Mouse (Mus musculus): ENCODE results near the gene Trhr2. TPM values are rescaled to one million over a fixed set of nuclear protein-coding genes. Genes with fewer than 3 reads are reported as not detected.

The Trhr2 gene
- polyA plus RNA-seq, 1 experiment from 2014 or later: not detected

DNA sequence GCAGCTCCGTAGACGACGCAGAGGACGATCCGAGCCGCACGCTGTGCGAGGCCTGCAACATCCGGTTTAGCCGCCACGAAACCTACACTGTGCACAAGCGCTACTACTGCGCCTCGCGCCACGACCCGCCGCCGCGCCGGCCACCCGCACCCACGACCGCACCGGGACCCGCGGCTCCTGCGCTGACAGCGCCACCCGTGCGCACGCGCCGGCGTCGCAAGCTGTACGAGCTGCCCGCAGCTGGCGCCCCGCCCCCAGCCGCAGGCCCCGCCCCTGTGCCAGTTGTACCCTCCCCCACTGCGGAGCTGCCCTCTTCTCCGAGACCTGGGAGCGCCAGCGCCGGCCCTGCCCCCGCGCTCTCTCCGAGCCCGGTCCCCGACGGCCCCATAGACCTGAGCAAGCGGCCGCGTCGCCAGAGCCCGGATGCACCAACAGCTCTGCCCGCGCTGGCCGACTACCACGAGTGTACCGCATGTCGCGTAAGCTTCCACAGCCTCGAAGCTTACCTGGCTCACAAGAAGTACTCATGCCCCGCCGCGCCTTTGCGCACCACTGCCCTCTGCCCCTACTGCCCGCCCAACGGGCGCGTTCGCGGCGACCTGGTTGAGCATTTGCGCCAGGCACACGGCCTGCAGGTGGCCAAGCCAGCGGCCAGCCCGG is 24.2 kb downstream of the Trhr2 start:
- no peak overlapping the region for H3K27ac ChIP-seq (replicated peaks in 1 of 2; ENCODE audit: control insufficient read depth in 1 of 2, insufficient read depth in 1 of 2, low read depth in 2 of 2, low read length in 2 of 2)
- peak overlapping the region; percentile 55; the same call in 1 of the 2 replicates for H3K9ac ChIP-seq (ENCODE audit: low read length)
- H3K4me1 ChIP-seq (ENCODE audit: control insufficient read depth in 2 of 2, insufficient read depth in 2 of 2, low read length in 2 of 2): peaks cover 4 to 10% of the 10 kb centered on the region in 2 experiments; a peak in 3 of 4 replicates
- H3K4me2 ChIP-seq (ENCODE audit: low read length): peak overlapping the region; percentile 69
- peaks cover 76% of the 10 kb centered on the region for H3K36me3 ChIP-seq (ENCODE audit: control insufficient read depth, insufficient read depth, low read length)
- 36% methylated on average over 78 of the region's 81 CpGs for WGBS
- no peaks in the 10 kb centered on the region for H3K9me3 ChIP-seq (ENCODE audit: control insufficient read depth, low read length)
- H3K4me3 ChIP-seq (ENCODE audit: control insufficient read depth in 1 of 2, insufficient read depth in 1 of 2, low read depth in 1 of 2, low read length in 2 of 2): peak overlapping the region; percentile 37 to 49
- no peak for ATAC-seq (ENCODE audit: insufficient number of reproducible peaks, insufficient read depth, low FRiP score, low read depth)
- no peaks in the 10 kb centered on the region for H3K27me3 ChIP-seq (ENCODE audit: control insufficient read depth, insufficient read depth, low read length)

DNA sequence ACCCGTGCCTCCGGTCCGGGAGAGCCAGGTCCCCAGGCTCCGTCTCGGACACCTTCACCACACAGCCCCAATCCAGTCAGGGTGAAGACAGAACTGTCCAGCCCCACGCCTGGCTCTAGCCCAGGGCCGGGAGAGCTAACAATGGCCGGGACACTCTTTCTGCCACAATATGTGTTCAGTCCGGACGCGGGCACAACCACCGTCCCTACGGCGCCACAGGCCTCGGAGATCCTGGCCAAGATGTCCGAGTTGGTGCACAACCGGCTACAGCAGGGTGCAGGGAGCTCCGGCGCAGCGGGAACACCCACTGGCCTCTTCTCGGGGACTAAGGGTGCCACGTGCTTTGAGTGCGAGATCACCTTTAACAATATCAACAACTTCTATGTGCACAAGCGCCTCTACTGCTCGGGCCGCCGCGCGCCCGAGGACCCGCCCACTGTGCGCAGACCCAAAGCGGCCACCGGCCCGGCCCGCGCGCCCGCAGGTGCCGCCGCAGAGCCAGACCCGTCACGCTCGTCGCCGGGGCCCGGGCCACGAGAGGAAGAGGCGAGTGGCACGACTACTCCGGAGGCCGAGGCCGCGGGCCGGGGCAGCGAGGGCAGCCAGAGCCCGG is 24.8 kb downstream of the Trhr2 start:
- Histone ChIP-seq H3K4me2 (ENCODE audit: low read length) (peak overlapping the region; percentile 69), H3K27me3 (ENCODE audit: control insufficient read depth, insufficient read depth, low read length) (no peaks in the 10 kb centered on the region), H3K4me1 (ENCODE audit: control insufficient read depth in 2 of 2, insufficient read depth in 2 of 2, low read length in 2 of 2) (peaks cover 10 to 16% of the 10 kb centered on the region in 2 experiments), H3K36me3 (ENCODE audit: control insufficient read depth, insufficient read depth, low read length) (peaks cover 76% of the 10 kb centered on the region), H3K4me3 (ENCODE audit: control insufficient read depth in 1 of 2, insufficient read depth in 1 of 2, low read depth in 1 of 2, low read length in 2 of 2) (peak overlapping the region; percentile 37 to 49), H3K9me3 (ENCODE audit: control insufficient read depth, low read length) (no peaks in the 10 kb centered on the region), H3K27ac (replicated peaks in 1 of 2; ENCODE audit: control insufficient read depth in 1 of 2, insufficient read depth in 1 of 2, low read depth in 2 of 2, low read length in 2 of 2) (no peak overlapping the region), H3K9ac (ENCODE audit: low read length) (peak overlapping the region; percentile 55; the same call in 1 of the 2 replicates)
- ATAC-seq (ENCODE audit: insufficient number of reproducible peaks, insufficient read depth, low FRiP score, low read depth): no peak
- 52% methylated on average over 55 of the region's 57 CpGs for WGBS

DNA sequence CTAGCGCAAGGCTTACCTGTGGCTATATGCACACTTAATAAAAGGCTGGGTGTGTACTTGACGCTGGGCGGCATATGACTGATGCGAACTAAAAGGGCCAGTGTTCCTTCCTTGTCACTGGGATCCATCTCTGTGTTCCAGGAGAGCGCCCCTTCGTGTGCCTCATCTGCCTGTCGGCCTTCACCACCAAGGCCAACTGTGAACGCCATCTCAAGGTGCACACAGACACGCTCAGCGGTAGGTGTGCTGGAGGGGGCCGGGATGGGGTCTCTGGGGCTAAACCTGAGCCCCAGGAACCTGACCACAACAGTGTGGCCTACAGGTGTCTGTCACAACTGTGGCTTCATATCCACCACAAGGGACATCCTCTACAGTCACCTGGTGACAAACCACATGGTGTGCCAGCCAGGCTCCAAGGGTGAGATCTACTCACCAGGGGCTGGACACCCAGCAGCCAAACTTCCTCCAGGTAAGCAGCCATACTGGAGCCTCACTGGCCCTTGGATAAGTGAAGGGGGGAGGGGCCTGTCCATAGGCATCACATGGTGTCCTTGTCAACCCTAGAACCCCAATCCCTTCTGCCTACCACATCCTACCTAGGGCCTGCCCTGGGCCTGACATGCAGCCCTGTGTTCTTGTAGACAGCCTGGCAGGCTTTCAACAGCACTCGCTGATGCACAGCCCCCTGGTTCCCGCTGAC is 25.6 kb downstream of the Trhr2 start:
- H3K4me3 ChIP-seq (ENCODE audit: control insufficient read depth in 1 of 2, insufficient read depth in 1 of 2, low read depth in 1 of 2, low read length in 2 of 2): no peak overlapping the region
- H3K27me3 ChIP-seq (ENCODE audit: control insufficient read depth, insufficient read depth, low read length): no peaks in the 10 kb centered on the region
- H3K9ac ChIP-seq (ENCODE audit: low read length): no peak overlapping the region
- 90% methylated on average over 13 of the region's 13 CpGs for WGBS
- H3K36me3 ChIP-seq (ENCODE audit: control insufficient read depth, insufficient read depth, low read length): peaks cover 80% of the 10 kb centered on the region
- H3K27ac ChIP-seq (replicated peaks in 1 of 2; ENCODE audit: control insufficient read depth in 1 of 2, insufficient read depth in 1 of 2, low read depth in 2 of 2, low read length in 2 of 2): no peak overlapping the region
- H3K4me2 ChIP-seq (ENCODE audit: low read length): no peak overlapping the region
- no peak for ATAC-seq (ENCODE audit: insufficient number of reproducible peaks, insufficient read depth, low FRiP score, low read depth)
- no peaks in the 10 kb centered on the region for H3K9me3 ChIP-seq (ENCODE audit: control insufficient read depth, low read length)
- peaks cover 18 to 24% of the 10 kb centered on the region in 2 experiments for H3K4me1 ChIP-seq (ENCODE audit: control insufficient read depth in 2 of 2, insufficient read depth in 2 of 2, low read length in 2 of 2)

DNA sequence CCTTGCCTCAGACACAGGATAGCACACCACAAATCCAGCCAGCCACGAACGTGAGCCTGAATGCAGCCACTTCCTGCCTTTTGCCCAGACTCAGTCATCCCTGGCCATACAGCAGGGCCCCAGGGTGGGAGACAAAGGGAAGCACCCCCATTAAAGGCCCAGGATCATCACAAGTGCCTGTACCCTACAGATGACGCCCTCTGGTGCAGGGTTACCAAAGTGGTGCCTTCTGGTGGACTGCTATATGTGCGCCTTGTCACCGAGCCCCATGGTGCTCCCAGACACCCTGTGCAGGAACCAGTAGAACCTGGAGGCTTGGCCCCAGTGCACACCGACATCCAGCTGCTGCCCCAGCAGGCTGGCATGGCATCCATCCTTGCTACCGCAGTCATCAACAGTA is 27.0 kb downstream of the Trhr2 start:
- H3K27ac ChIP-seq (replicated peaks in 1 of 2; ENCODE audit: control insufficient read depth in 1 of 2, insufficient read depth in 1 of 2, low read depth in 2 of 2, low read length in 2 of 2): no peak overlapping the region
- H3K9ac ChIP-seq (ENCODE audit: low read length): no peak overlapping the region
- no peaks in the 10 kb centered on the region for H3K9me3 ChIP-seq (ENCODE audit: control insufficient read depth, low read length)
- H3K27me3 ChIP-seq (ENCODE audit: control insufficient read depth, insufficient read depth, low read length): no peaks in the 10 kb centered on the region
- whole genome bisulfite sequencing: 92% methylated on average over 7 of the region's 7 CpGs
- peaks cover 30 to 38% of the 10 kb centered on the region in 2 experiments for H3K4me1 ChIP-seq (ENCODE audit: control insufficient read depth in 2 of 2, insufficient read depth in 2 of 2, low read length in 2 of 2)
- no peak for ATAC-seq (ENCODE audit: insufficient number of reproducible peaks, insufficient read depth, low FRiP score, low read depth)
- H3K4me3 ChIP-seq (ENCODE audit: control insufficient read depth in 1 of 2, insufficient read depth in 1 of 2, low read depth in 1 of 2, low read length in 2 of 2): no peak overlapping the region
- H3K4me2 ChIP-seq (ENCODE audit: low read length): no peak overlapping the region
- H3K36me3 ChIP-seq (ENCODE audit: control insufficient read depth, insufficient read depth, low read length): peaks cover 75% of the 10 kb centered on the region

DNA sequence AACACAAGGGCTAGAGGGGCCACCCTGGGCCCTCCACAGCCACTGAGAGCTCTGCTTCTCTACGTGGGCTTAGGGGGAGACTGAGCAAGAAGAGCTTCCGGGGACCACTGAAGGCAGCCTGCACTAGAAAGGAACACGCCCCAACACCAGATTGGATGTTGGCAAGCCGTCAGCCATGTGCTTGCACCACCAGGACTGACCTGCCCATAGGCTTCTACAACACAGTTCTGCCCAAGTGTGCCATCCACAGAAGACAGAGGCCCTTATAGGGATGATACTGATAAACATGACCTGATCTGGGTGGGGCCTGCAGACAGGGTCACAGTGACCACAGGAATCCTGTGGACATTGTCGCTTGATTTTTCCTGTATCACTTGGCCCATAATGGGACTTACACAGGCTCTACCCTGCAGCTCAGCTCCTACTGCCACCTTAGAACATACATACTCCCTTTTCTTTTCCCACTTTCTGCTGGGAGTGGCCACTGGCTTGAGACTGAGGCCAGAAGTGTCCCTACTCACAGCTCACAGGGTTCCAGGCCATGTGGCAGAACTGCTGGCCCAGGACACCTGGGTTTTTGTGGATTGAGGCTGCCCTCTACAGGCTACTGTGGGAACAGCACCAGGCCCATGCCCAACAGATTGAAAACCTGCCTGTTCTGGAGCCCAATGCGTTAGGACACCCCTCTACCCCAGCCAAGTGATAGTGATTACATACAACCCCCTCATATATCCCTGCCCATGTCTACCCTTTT is 27.6 kb downstream of the Trhr2 start:
- no peak for ATAC-seq (ENCODE audit: insufficient number of reproducible peaks, insufficient read depth, low FRiP score, low read depth)
- Histone ChIP-seq H3K27ac (replicated peaks in 1 of 2; ENCODE audit: control insufficient read depth in 1 of 2, insufficient read depth in 1 of 2, low read depth in 2 of 2, low read length in 2 of 2) (peak overlapping the region in 1 of 2 experiments; percentile 19; a peak in 1 of 4 replicates), H3K36me3 (ENCODE audit: control insufficient read depth, insufficient read depth, low read length) (peaks cover 73% of the 10 kb centered on the region), H3K9me3 (ENCODE audit: control insufficient read depth, low read length) (no peaks in the 10 kb centered on the region), H3K4me2 (ENCODE audit: low read length) (no peak overlapping the region), H3K27me3 (ENCODE audit: control insufficient read depth, insufficient read depth, low read length) (no peaks in the 10 kb centered on the region), H3K4me1 (ENCODE audit: control insufficient read depth in 2 of 2, insufficient read depth in 2 of 2, low read length in 2 of 2) (peaks cover 30 to 44% of the 10 kb centered on the region in 2 experiments), H3K4me3 (ENCODE audit: control insufficient read depth in 1 of 2, insufficient read depth in 1 of 2, low read depth in 1 of 2, low read length in 2 of 2) (no peak overlapping the region), H3K9ac (ENCODE audit: low read length) (no peak overlapping the region)
- WGBS: 68% methylated on average over 6 of the region's 6 CpGs

DNA sequence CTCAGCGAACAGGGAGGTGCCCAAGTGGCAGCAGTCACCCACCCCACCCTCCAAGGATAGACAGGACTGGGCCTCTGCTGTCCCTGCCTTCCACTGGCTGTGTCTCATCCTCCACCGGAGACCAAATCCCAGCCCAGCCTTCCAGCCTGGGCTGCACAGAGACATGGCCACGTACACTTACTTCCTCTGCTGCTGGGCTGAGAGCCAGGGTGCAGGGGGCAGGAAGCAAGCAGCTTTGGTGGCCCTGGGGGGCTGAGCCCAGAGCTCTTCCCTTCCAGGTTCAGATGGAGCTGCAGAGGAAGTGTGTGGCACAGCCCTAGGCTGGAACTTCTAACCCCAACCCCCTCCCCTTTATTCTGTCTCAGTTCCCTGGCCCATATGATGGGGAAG is 29.4 kb downstream of the Trhr2 start:
- no peaks in the 10 kb centered on the region for H3K27me3 ChIP-seq (ENCODE audit: control insufficient read depth, insufficient read depth, low read length)
- ATAC-seq (ENCODE audit: insufficient number of reproducible peaks, insufficient read depth, low FRiP score, low read depth): 0 out of 2 replicates have a peak, but pooled peaks have one; percentile 22
- peak overlapping the region; percentile 72 to 75 for H3K27ac ChIP-seq (replicated peaks in 1 of 2; ENCODE audit: control insufficient read depth in 1 of 2, insufficient read depth in 1 of 2, low read depth in 2 of 2, low read length in 2 of 2)
- WGBS: 44% methylated on average over 3 of the region's 3 CpGs
- H3K4me2 ChIP-seq (ENCODE audit: low read length): no peak overlapping the region
- H3K4me3 ChIP-seq (ENCODE audit: control insufficient read depth in 1 of 2, insufficient read depth in 1 of 2, low read depth in 1 of 2, low read length in 2 of 2): no peak overlapping the region
- H3K4me1 ChIP-seq (ENCODE audit: control insufficient read depth in 2 of 2, insufficient read depth in 2 of 2, low read length in 2 of 2): peaks cover 39 to 53% of the 10 kb centered on the region in 2 experiments
- peak overlapping the region; percentile 58; the same call in 1 of the 2 replicates for H3K9ac ChIP-seq (ENCODE audit: low read length)
- no peaks in the 10 kb centered on the region for H3K9me3 ChIP-seq (ENCODE audit: control insufficient read depth, low read length)
- H3K36me3 ChIP-seq (ENCODE audit: control insufficient read depth, insufficient read depth, low read length): peaks cover 63% of the 10 kb centered on the region

DNA sequence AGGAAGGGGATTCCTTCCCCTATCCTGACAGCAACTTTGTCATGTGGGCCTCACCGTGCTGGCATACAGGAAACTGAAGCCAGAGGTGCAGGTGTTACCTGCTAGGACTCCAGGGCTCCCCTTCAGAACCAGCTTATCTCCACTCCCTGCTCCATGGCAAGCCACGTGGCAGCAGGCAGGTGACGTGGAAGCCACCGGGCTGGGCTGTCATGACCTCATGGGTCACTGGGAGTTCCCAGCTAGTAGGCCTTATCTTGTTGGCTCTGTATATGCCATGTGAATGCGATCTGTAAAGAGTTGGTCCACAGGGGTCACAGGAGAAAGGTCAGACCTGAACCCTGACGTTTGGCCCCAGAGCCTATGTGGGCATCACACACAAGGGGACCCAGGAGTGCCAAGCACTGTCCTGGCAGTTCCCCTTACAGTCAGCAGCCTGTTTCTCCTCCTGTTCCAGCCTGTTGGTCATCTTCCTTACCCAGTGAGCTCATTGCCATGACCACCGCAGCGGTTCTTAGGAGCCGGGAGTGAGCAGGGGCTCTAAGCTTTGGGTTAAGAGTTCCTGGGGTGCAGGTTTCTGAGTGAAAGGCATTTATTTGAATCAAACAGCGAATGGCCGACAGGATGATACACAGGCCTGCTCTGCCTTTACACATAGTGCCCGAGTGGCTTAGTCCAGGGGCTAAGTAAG is 30.0 kb downstream of the Trhr2 start:
- Histone ChIP-seq H3K4me1 (ENCODE audit: control insufficient read depth in 2 of 2, insufficient read depth in 2 of 2, low read length in 2 of 2) (peaks cover 42 to 56% of the 10 kb centered on the region in 2 experiments), H3K36me3 (ENCODE audit: control insufficient read depth, insufficient read depth, low read length) (peaks cover 58% of the 10 kb centered on the region), H3K9ac (ENCODE audit: low read length) (peak overlapping the region; percentile 58), H3K27ac (replicated peaks in 1 of 2; ENCODE audit: control insufficient read depth in 1 of 2, insufficient read depth in 1 of 2, low read depth in 2 of 2, low read length in 2 of 2) (peak overlapping the region; percentile 72 to 75), H3K4me2 (ENCODE audit: low read length) (no peak overlapping the region), H3K4me3 (ENCODE audit: control insufficient read depth in 1 of 2, insufficient read depth in 1 of 2, low read depth in 1 of 2, low read length in 2 of 2) (no peak overlapping the region), H3K9me3 (ENCODE audit: control insufficient read depth, low read length) (no peaks in the 10 kb centered on the region), H3K27me3 (ENCODE audit: control insufficient read depth, insufficient read depth, low read length) (no peaks in the 10 kb centered on the region)
- 51% methylated on average over 12 of the region's 12 CpGs for WGBS
- ATAC-seq (ENCODE audit: insufficient number of reproducible peaks, insufficient read depth, low FRiP score, low read depth): no peak
